Mouse (Mus musculus): ENCODE measurements around the gene Zc3h7b.

DNA sequence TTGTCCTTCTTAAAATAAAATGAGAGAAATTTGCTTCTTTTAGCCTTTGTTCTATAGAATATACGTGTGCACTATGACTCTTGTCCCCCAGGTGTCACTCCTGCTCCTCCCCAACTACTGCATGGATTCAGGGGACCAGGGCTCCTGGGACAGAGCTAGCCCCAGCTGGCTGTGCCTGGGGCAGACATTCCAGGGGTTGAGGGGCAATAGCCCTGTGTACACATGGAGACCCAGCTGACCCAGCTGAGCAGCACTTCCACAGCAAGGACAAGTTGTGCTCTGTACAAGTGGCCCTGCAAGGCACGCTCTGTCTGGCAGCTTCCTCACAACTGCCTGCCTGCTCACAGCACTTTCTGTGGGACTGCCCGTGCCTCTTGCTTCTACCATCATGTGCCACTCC, 51.4 kb downstream of the Zc3h7b start:
- TF ChIP-seq POLR2A (IDR thresholded peaks at IDR 0.05; ENCODE audit: borderline replicate concordance, insufficient read depth, low read length): no peak
- TF ChIP-seq CTCF (IDR thresholded peaks at IDR 0.05; ENCODE audit: borderline replicate concordance, insufficient read depth, low read depth, low read length): peak; percentile 35; the same call in 1 of the 2 replicates

Measured in cerebellum, adult 2 months (tissue).